In the genomic region with DNA sequence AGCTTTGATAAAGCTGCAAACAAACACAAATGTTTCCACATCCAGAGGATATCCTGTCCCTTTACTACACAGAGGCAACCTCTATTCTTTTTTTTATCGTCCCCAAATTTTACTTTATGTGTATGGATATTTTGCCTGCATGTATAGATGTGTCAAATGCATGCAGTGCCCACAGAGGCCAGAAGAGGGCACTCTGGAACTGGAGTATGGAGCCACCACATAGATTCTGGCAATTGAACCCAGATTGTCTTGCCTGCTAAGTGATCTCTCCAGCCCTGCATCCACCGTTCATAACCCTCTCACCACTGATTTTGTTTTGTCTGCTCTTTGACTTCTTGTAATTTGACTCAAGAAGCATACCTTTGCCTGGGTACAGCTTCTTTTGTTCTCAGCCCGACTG, we compare ENCODE assay signal across 8 mouse cellular contexts. TPM values are rescaled to one million over a fixed set of nuclear protein-coding genes. Genes with fewer than 3 reads are reported as not detected.
DNase-seq lines count a peak whose midpoint lies in the region; ATAC-seq lines count a peak whose summit lies in the region.

No protein-coding gene starts in this region.

- intact Hi-C loops in gastrocnemius, postnatal 14 days (cut with DNase I; ENCODE audit: low total_unique reads) = loop anchor here (1.0 to 5.0 kb wide), 2 partner anchors 198 to 609 kb away; no protein-coding TSS in a partner anchor
- intact Hi-C loops in left cerebral cortex, postnatal 4 days (cut with DNase I) = loop anchor here (2.0 to 10.0 kb wide), 2 partner anchors 198 to 612 kb away; no protein-coding TSS in a partner anchor

- ATAC-seq in common myeloid progenitor, adult 5-6 weeks (replicated peaks; ENCODE audit: low read depth, poor library complexity, severe bottlenecking) = peak; percentile 89

- DNase-seq in 3T3-L1 (ENCODE audit: low read depth, low spot score) (peak; percentile 81), adipocyte (ENCODE audit: low spot score) (peak; percentile 69)
- DNase-seq in gastrocnemius, postnatal 14 days = peak; percentile 55
- DNase-seq in kidney, adult 8-10 months = peak; percentile 32 to 77
- peak; percentile 89 for DNase-seq in left cerebral cortex, postnatal 4 days
- DNase-seq in naive thymus-derived CD4-positive, alpha-beta T cell, adult 2 months (ENCODE audit: low read depth) = peak; percentile 15
- peak; percentile 11 for DNase-seq in testis, postnatal 14 days (ENCODE audit: low spot score)

RNA-seq across cellular contexts. Expression of gene Ppp1r14c, which starts 33.0 kb away (rescaled TPM):
- total RNA-seq in common myeloid progenitor, adult 5-6 weeks (2017) = not detected in 2 replicates
- 10 to 100 TPM; 85.3 to 93.1 TPM for total RNA-seq in gastrocnemius, postnatal 14 days (2021)
- 10 to 100 TPM; 91.1 to 92.6 TPM for total RNA-seq in left cerebral cortex, postnatal 4 days (2021)

Comparison
In these comparisons a context has a peak if more than half of its experiments do, and no peak if none do; other contexts are left out.
1. Peak in every context shown above with its lines: DNase-seq and ATAC-seq.
2. DNase-seq: peak in every context shown above with its lines; median percentile 89 in left cerebral cortex, postnatal 4 days; 81 in 3T3-L1; 69 in adipocyte; 55 in gastrocnemius, postnatal 14 days; 54 in kidney, adult 8-10 months; 15 in naive thymus-derived CD4-positive, alpha-beta T cell, adult 2 months; 11 in testis, postnatal 14 days.
3. RNA of gene Ppp1r14c, which starts 33.0 kb away (total RNA-seq): 85.3 to 93.1 TPM in gastrocnemius, postnatal 14 days and 91.1 to 92.6 TPM in left cerebral cortex, postnatal 4 days; not detected in common myeloid progenitor, adult 5-6 weeks; every median in the first group is over 10 times any median in the second.